Comparison of ENCODE assay signal across 9 mouse cellular contexts in genomic region chr11:77492311-77492871, GRCm38 (mm10). TPM values are rescaled to one million over a fixed set of nuclear protein-coding genes. Genes with fewer than 3 reads are reported as not detected.
DNase-seq lines count a peak whose midpoint lies in the region; ATAC-seq and TF ChIP-seq lines count a peak whose summit lies in the region.
"Had no signal": no experiment of that assay in that cellular context is flagged by ENCODE, and none has a peak within 500 bp of the region (broad histone marks: within the 10 kb centered on the region; RNA-seq: fewer than 3 reads in every experiment).

No protein-coding gene starts in this region.

- peak overlapping the region; percentile 95; the same call in 1 of the 2 replicates for H3K27ac ChIP-seq in brown adipose tissue, adult 24 weeks (replicated peaks; ENCODE audit: low read depth, low read length)
- peak overlapping the region; percentile 91 for H3K27ac ChIP-seq in hindbrain, embryonic 15.5 days (replicated peaks)
- peak overlapping the region; percentile 62 for H3K27ac ChIP-seq in liver, embryonic 16.5 days (ENCODE audit: low read length)
- H3K27ac ChIP-seq in thymus, adult 2 months (ENCODE audit: control insufficient read depth, insufficient read depth, low read length), result peak overlapping the region; percentile 2; the same call in 1 of the 2 replicates

- H3K36me3 ChIP-seq in hindbrain, embryonic 15.5 days, result no peaks in the 10 kb centered on the region
- H3K36me3 ChIP-seq in liver, embryonic 16.5 days (ENCODE audit: control insufficient read depth, insufficient read depth), result no peaks in the 10 kb centered on the region
- H3K36me3 ChIP-seq in thymus, adult 2 months (ENCODE audit: control insufficient read depth, insufficient read depth, low read length), result no peaks in the 10 kb centered on the region

- no peaks in the 10 kb centered on the region for H3K27me3 ChIP-seq in hindbrain, embryonic 15.5 days
- peaks cover 33% of the 10 kb centered on the region for H3K27me3 ChIP-seq in liver, embryonic 16.5 days (ENCODE audit: control insufficient read depth, insufficient read depth, low read depth, low read length)
- no peaks in the 10 kb centered on the region; the same call in 1 of the 2 replicates for H3K27me3 ChIP-seq in thymus, adult 2 months (ENCODE audit: control insufficient read depth, insufficient read depth, low read length)

- H3K9me3 ChIP-seq in hindbrain, embryonic 15.5 days, result no peaks in the 10 kb centered on the region
- H3K9me3 ChIP-seq in liver, embryonic 16.5 days (replicated peaks; ENCODE audit: control insufficient read depth, low read length), result no peaks in the 10 kb centered on the region

- peak; percentile 55 to 61 for DNase-seq in frontal cortex, postnatal 14 days (ENCODE audit: low spot score in 2 of 2)
- DNase-seq in frontal cortex, postnatal 36 days (ENCODE audit: low spot score in 2 of 2), result no peak
- DNase-seq in 3T3-L1 (ENCODE audit: low read depth, low spot score), result peak; percentile 61
- peak; percentile 59 for DNase-seq in thymus, adult 2 months

- under 1% methylated on average over 13 of the region's 18 CpGs for WGBS in hindbrain, embryonic 15.5 days
- WGBS in liver, embryonic 16.5 days (ENCODE audit: insufficient replicate concordance), result under 1% methylated on average over 18 of the region's 18 CpGs
- under 1% methylated on average over 18 of the region's 18 CpGs for WGBS in thymus, adult 2 months

- peak overlapping the region; percentile 91 for H3K9ac ChIP-seq in hindbrain, embryonic 15.5 days
- peak overlapping the region; percentile 70 for H3K9ac ChIP-seq in liver, embryonic 16.5 days (ENCODE audit: low read depth, low read length)

- peaks cover 28% of the 10 kb centered on the region for H3K4me1 ChIP-seq in brown adipose tissue, adult 24 weeks (ENCODE audit: control insufficient read depth, insufficient read depth, insufficient read length, low read length)
- peaks cover 76% of the 10 kb centered on the region for H3K4me1 ChIP-seq in hindbrain, embryonic 15.5 days (replicated peaks)
- peaks cover 57% of the 10 kb centered on the region for H3K4me1 ChIP-seq in liver, embryonic 16.5 days (ENCODE audit: control insufficient read depth, low read depth, low read length)
- H3K4me1 ChIP-seq in thymus, adult 2 months (replicated peaks; ENCODE audit: control insufficient read depth, insufficient read depth, low read length), result peaks cover 43% of the 10 kb centered on the region

- H3K4me2 ChIP-seq in hindbrain, embryonic 15.5 days, result peak overlapping the region; percentile 95
- peak overlapping the region; percentile 97 for H3K4me2 ChIP-seq in liver, embryonic 16.5 days (ENCODE audit: low read depth, low read length)

- TF ChIP-seq CTCF in thymus, adult 2 months (IDR thresholded peaks at IDR 0.05; ENCODE audit: borderline replicate concordance, control insufficient read depth, extremely low read depth, insufficient read depth, low read length, poor library complexity), result no peak

- H3K4me3 ChIP-seq in brown adipose tissue, adult 24 weeks (ENCODE audit: insufficient read depth, low read depth, low read length), result peak overlapping the region; percentile 97
- H3K4me3 ChIP-seq in hindbrain, embryonic 15.5 days, result peak overlapping the region; percentile 90
- H3K4me3 ChIP-seq in liver, embryonic 16.5 days (ENCODE audit: low read depth, low read length), result peak overlapping the region; percentile 84
- peak overlapping the region; percentile 61 for H3K4me3 ChIP-seq in thymus, adult 2 months (ENCODE audit: control insufficient read depth, insufficient read depth, low read length)

- ATAC-seq in hindbrain, embryonic 15.5 days (ENCODE audit: low FRiP score, low read depth), result no peak
- no peak for ATAC-seq in liver, embryonic 16.5 days (ENCODE audit: low read depth)
- ATAC-seq in erythroid progenitor cell, adult 5-6 weeks (replicated peaks; ENCODE audit: low FRiP score, poor library complexity, severe bottlenecking), result no peak

- no peak for TF ChIP-seq POLR2A in thymus, adult 2 months (IDR thresholded peaks at IDR 0.05; ENCODE audit: control insufficient read depth, extremely low read depth, insufficient read depth, low read length, poor library complexity)

RNA-seq across cellular contexts. Expression of gene Git1, which starts 1.0 kb away (rescaled TPM):
- polyA plus RNA-seq in brown adipose tissue, adult 24 weeks (2012; ENCODE audit: insufficient read depth, insufficient read length, missing spikeins), result 13.6 and 15.6 TPM in 2 replicates
- 16.4 and 18.1 TPM in 2 replicates for polyA plus RNA-seq in hindbrain, embryonic 15.5 days (2015; fragmentation: Nextera tagmentation; extraction: Ambion mirVana)
- polyA plus RNA-seq in liver, embryonic 16.5 days (2015; fragmentation: Nextera tagmentation; extraction: Ambion mirVana), result 1.3 and 1.5 TPM in 2 replicates
- polyA plus RNA-seq in thymus, adult 2 months (2012; rRNA removed), result 99.0 and 100 TPM in 2 replicates
- 9.2 and 15.5 TPM in 2 replicates for total RNA-seq in erythroid progenitor cell, adult 5-6 weeks (2015; ENCODE audit: low replicate concordance)
- total RNA-seq in erythroid progenitor cell, adult 5-6 weeks (2017; ENCODE audit: low replicate concordance), result 6.8 and 11.6 TPM in 2 replicates

RNA-seq across cellular contexts. Expression of gene Ankrd13b, which starts 2.9 kb away (rescaled TPM):
- 1.2 and 1.6 TPM in 2 replicates for polyA plus RNA-seq in brown adipose tissue, adult 24 weeks (2012; ENCODE audit: insufficient read depth, insufficient read length, missing spikeins)
- 36.6 and 50.7 TPM in 2 replicates for polyA plus RNA-seq in hindbrain, embryonic 15.5 days (2015; fragmentation: Nextera tagmentation; extraction: Ambion mirVana)
- 0.37 and 0.41 TPM in 2 replicates for polyA plus RNA-seq in liver, embryonic 16.5 days (2015; fragmentation: Nextera tagmentation; extraction: Ambion mirVana)
- polyA plus RNA-seq in thymus, adult 2 months (2012; rRNA removed), result 47.4 and 52.7 TPM in 2 replicates
- 3.2 and 3.8 TPM in 2 replicates for total RNA-seq in erythroid progenitor cell, adult 5-6 weeks (2015; ENCODE audit: low replicate concordance)
- total RNA-seq in erythroid progenitor cell, adult 5-6 weeks (2017; ENCODE audit: low replicate concordance), result 0.64 TPM in 1 of 2 replicates, not detected in the other

RNA-seq across cellular contexts. Expression of gene Abhd15, which starts 22.5 kb away (rescaled TPM):
- polyA plus RNA-seq in brown adipose tissue, adult 24 weeks (2012; ENCODE audit: insufficient read depth, insufficient read length, missing spikeins), result 13.4 and 16.1 TPM in 2 replicates
- polyA plus RNA-seq in hindbrain, embryonic 15.5 days (2015; fragmentation: Nextera tagmentation; extraction: Ambion mirVana), result 2.7 TPM in 2 replicates
- polyA plus RNA-seq in liver, embryonic 16.5 days (2015; fragmentation: Nextera tagmentation; extraction: Ambion mirVana), result 3.9 and 5.1 TPM in 2 replicates
- polyA plus RNA-seq in thymus, adult 2 months (2012; rRNA removed), result 14.2 and 18.9 TPM in 2 replicates
- total RNA-seq in erythroid progenitor cell, adult 5-6 weeks (2015; ENCODE audit: low replicate concordance), result not detected in 2 replicates
- 0.68 and 0.90 TPM in 2 replicates for total RNA-seq in erythroid progenitor cell, adult 5-6 weeks (2017; ENCODE audit: low replicate concordance)

RNA-seq across cellular contexts. Expression of gene Trp53i13, which starts 23.4 kb away (rescaled TPM):
- 7.7 and 8.4 TPM in 2 replicates for polyA plus RNA-seq in brown adipose tissue, adult 24 weeks (2012; ENCODE audit: insufficient read depth, insufficient read length, missing spikeins)
- polyA plus RNA-seq in hindbrain, embryonic 15.5 days (2015; fragmentation: Nextera tagmentation; extraction: Ambion mirVana), result 16.8 and 19.6 TPM in 2 replicates
- 3.4 and 3.7 TPM in 2 replicates for polyA plus RNA-seq in liver, embryonic 16.5 days (2015; fragmentation: Nextera tagmentation; extraction: Ambion mirVana)
- 72.7 and 74.2 TPM in 2 replicates for polyA plus RNA-seq in thymus, adult 2 months (2012; rRNA removed)
- 0.84 TPM in 1 of 2 replicates, not detected in the other for total RNA-seq in erythroid progenitor cell, adult 5-6 weeks (2015; ENCODE audit: low replicate concordance)
- 2.0 and 6.7 TPM in 2 replicates for total RNA-seq in erythroid progenitor cell, adult 5-6 weeks (2017; ENCODE audit: low replicate concordance)

RNA-seq across cellular contexts. Expression of gene Gm10392, which starts 26.6 kb away (rescaled TPM):
- not detected in 2 replicates for polyA plus RNA-seq in brown adipose tissue, adult 24 weeks (2012; ENCODE audit: insufficient read depth, insufficient read length, missing spikeins)
- polyA plus RNA-seq in hindbrain, embryonic 15.5 days (2015; fragmentation: Nextera tagmentation; extraction: Ambion mirVana), result 0.12 and 0.16 TPM in 2 replicates
- 0.09 and 0.17 TPM in 2 replicates for polyA plus RNA-seq in liver, embryonic 16.5 days (2015; fragmentation: Nextera tagmentation; extraction: Ambion mirVana)
- 3.2 and 3.6 TPM in 2 replicates for polyA plus RNA-seq in thymus, adult 2 months (2012; rRNA removed)
- not detected in 2 replicates for total RNA-seq in erythroid progenitor cell, adult 5-6 weeks (2015; ENCODE audit: low replicate concordance)
- total RNA-seq in erythroid progenitor cell, adult 5-6 weeks (2017; ENCODE audit: low replicate concordance), result 0.13 TPM in 1 of 2 replicates, not detected in the other
- total RNA-seq: left cerebral cortex, postnatal 10 days had no signal

Comparison
In these comparisons a context has a peak if more than half of its experiments do, and no peak if none do; other contexts are left out.
1. DNase-seq: peak in frontal cortex, postnatal 14 days (2 of 2), 3T3-L1 (single experiment) and thymus, adult 2 months (single experiment); none in frontal cortex, postnatal 36 days (0 of 2).
2. H3K27ac ChIP-seq: peak in every context shown above with its lines; median percentile 95 in brown adipose tissue, adult 24 weeks; 91 in hindbrain, embryonic 15.5 days; 62 in liver, embryonic 16.5 days; 2 in thymus, adult 2 months.
3. RNA of gene Ankrd13b, which starts 2.9 kb away (polyA plus RNA-seq): 36.6 to 50.7 TPM in hindbrain, embryonic 15.5 days and 47.4 to 52.7 TPM in thymus, adult 2 months; 1.2 to 1.6 TPM in brown adipose tissue, adult 24 weeks and 0.37 to 0.41 TPM in liver, embryonic 16.5 days; every median in the first group is over 10 times any median in the second.
4. Peak in every context shown above with its lines, with median percentiles within 50 percentile points of each other: H3K4me3 ChIP-seq.